8 mouse cellular contexts compared by ENCODE assay signal in genomic region chr8:71676803-71677202, GRCm38 (mm10). TPM values are rescaled to one million over a fixed set of nuclear protein-coding genes. Genes with fewer than 3 reads are reported as not detected.
DNase-seq lines count a peak whose midpoint lies in the region; ATAC-seq and TF ChIP-seq lines count a peak whose summit lies in the region.

No protein-coding gene starts in this region.

- H3K9ac ChIP-seq in heart, embryonic 13.5 days = peak overlapping the region; percentile 93
- H3K9ac ChIP-seq in hindbrain, embryonic 11.5 days (ENCODE audit: low read depth, low read length) = no peak overlapping the region

- peaks cover 5% of the 10 kb centered on the region; the same call in 1 of the 2 replicates for H3K36me3 ChIP-seq in heart, embryonic 13.5 days
- no peaks in the 10 kb centered on the region for H3K36me3 ChIP-seq in hindbrain, embryonic 11.5 days (ENCODE audit: control insufficient read depth, insufficient read depth, low read length)
- no peaks in the 10 kb centered on the region for H3K36me3 ChIP-seq in midbrain, embryonic 10.5 days

- H3K27me3 ChIP-seq in heart, embryonic 13.5 days (replicated peaks) = peaks cover 46% of the 10 kb centered on the region
- peaks cover 66% of the 10 kb centered on the region for H3K27me3 ChIP-seq in hindbrain, embryonic 11.5 days (ENCODE audit: control insufficient read depth, insufficient read depth, low read length)
- H3K27me3 ChIP-seq in midbrain, embryonic 10.5 days (ENCODE audit: low read depth, poor library complexity, severe bottlenecking) = peaks cover 86% of the 10 kb centered on the region

- no peak for TF ChIP-seq CTCF in bone marrow, adult 2 months (IDR thresholded peaks at IDR 0.05; ENCODE audit: control insufficient read depth, insufficient read depth, low read length)

- intact Hi-C loops in heart, postnatal 36 days (cut with DNase I) = loop anchor here (2.0 kb wide), 1 partner anchor 24 kb away; the partner anchor contains the start of gene B3gnt3
- intact Hi-C loops in left cerebral cortex, postnatal 4 days (cut with DNase I) = no loop called here

- peak overlapping the region; percentile 76 for H3K27ac ChIP-seq in heart, embryonic 13.5 days (replicated peaks)
- H3K27ac ChIP-seq in bone marrow, adult 2 months (ENCODE audit: control insufficient read depth, insufficient read depth, low read depth, low read length, poor library complexity) = peak overlapping the region; percentile 87; the same call in 1 of the 2 replicates
- no peak overlapping the region for H3K27ac ChIP-seq in hindbrain, embryonic 11.5 days (ENCODE audit: low read depth, low read length)
- H3K27ac ChIP-seq in midbrain, embryonic 10.5 days (replicated peaks) = 0 out of 2 replicates have a peak overlapping the region, but pooled peaks have one; percentile 79

- H3K4me3 ChIP-seq in heart, embryonic 13.5 days = peak overlapping the region; percentile 86
- peak overlapping the region; percentile 75 for H3K4me3 ChIP-seq in bone marrow, adult 2 months (replicated peaks; ENCODE audit: control insufficient read depth, low read depth, low read length)
- H3K4me3 ChIP-seq in hindbrain, embryonic 11.5 days (ENCODE audit: low read depth, low read length) = peak overlapping the region; percentile 42
- H3K4me3 ChIP-seq in midbrain, embryonic 10.5 days = peak overlapping the region; percentile 77

- H3K4me2 ChIP-seq in heart, embryonic 13.5 days = peak overlapping the region; percentile 87
- H3K4me2 ChIP-seq in hindbrain, embryonic 11.5 days (replicated peaks; ENCODE audit: low read depth, low read length) = peak overlapping the region; percentile 85; the same call in 1 of the 2 replicates

- ATAC-seq in heart, embryonic 13.5 days (ENCODE audit: extremely low read depth, insufficient number of reproducible peaks, low FRiP score, low TSS enrichment) = no peak
- ATAC-seq in hindbrain, embryonic 11.5 days (ENCODE audit: low FRiP score) = no peak
- no peak for ATAC-seq in monocyte, adult 5-6 weeks (replicated peaks; ENCODE audit: insufficient number of reproducible peaks, low FRiP score, low TSS enrichment, poor library complexity, severe bottlenecking)
- ATAC-seq in frontal cortex, adult (ENCODE audit: low TSS enrichment) = no peak

- peaks cover 45% of the 10 kb centered on the region for H3K4me1 ChIP-seq in heart, embryonic 13.5 days
- no peaks in the 10 kb centered on the region; the same call in 1 of the 2 replicates for H3K4me1 ChIP-seq in bone marrow, adult 2 months (ENCODE audit: control insufficient read depth, insufficient read depth, low read length)
- H3K4me1 ChIP-seq in hindbrain, embryonic 11.5 days (replicated peaks; ENCODE audit: control insufficient read depth, insufficient read depth, low read length) = no peaks in the 10 kb centered on the region; the same call in 1 of the 2 replicates
- peaks cover 35% of the 10 kb centered on the region for H3K4me1 ChIP-seq in midbrain, embryonic 10.5 days

- no peak for DNase-seq in heart, postnatal 36 days
- no peak for DNase-seq in hindbrain, embryonic 11.5 days (ENCODE audit: low spot score)
- no peak for DNase-seq in midbrain, embryonic 10.5 days (ENCODE audit: low spot score)
- DNase-seq in left cerebral cortex, postnatal 4 days = no peak

- 54% methylated on average over 9 of the region's 9 CpGs for WGBS in heart, embryonic 13.5 days
- WGBS in bone marrow, adult 2 months = 9% methylated on average over 9 of the region's 9 CpGs
- WGBS in hindbrain, embryonic 11.5 days = 49% methylated on average over 9 of the region's 9 CpGs
- WGBS in midbrain, embryonic 10.5 days = 46% methylated on average over 9 of the region's 9 CpGs

- H3K9me3 ChIP-seq in heart, embryonic 13.5 days = no peaks in the 10 kb centered on the region
- H3K9me3 ChIP-seq in hindbrain, embryonic 11.5 days (ENCODE audit: control insufficient read depth, low read length) = no peaks in the 10 kb centered on the region
- 0 out of 2 replicates have a peak, but pooled peaks cover 5% of the 10 kb centered on the region for H3K9me3 ChIP-seq in midbrain, embryonic 10.5 days (replicated peaks)

- TF ChIP-seq POLR2A in bone marrow, adult 2 months (IDR thresholded peaks at IDR 0.05; ENCODE audit: borderline replicate concordance, control insufficient read depth, low read depth, low read length) = no peak

RNA-seq across cellular contexts. Expression of gene Jak3, which starts 0.7 kb away (rescaled TPM):
- 7.6 and 7.7 TPM in 2 replicates for polyA plus RNA-seq in heart, embryonic 13.5 days (2015; fragmentation: Nextera tagmentation; extraction: Ambion mirVana)
- total RNA-seq in heart, postnatal 36 days (2021) = 1 to 10 TPM; 8.2 to 8.6 TPM
- polyA plus RNA-seq in bone marrow, adult 2 months (2011; ENCODE audit: insufficient read depth, insufficient read length, low replicate concordance, missing spikeins) = 7.5 and 15.6 TPM in 2 replicates
- polyA plus RNA-seq in hindbrain, embryonic 11.5 days (2014; fragmentation: Nextera tagmentation; extraction: Ambion mirVana) = 0.99 and 1.4 TPM in 2 replicates
- 2.8 and 3.7 TPM in 2 replicates for polyA plus RNA-seq in midbrain, embryonic 10.5 days (2016; fragmentation: Nextera tagmentation; extraction: Ambion mirVana)
- total RNA-seq in monocyte, adult 5-6 weeks (2017) = 7.1 to 25.6 TPM (median 11.2 TPM) in 3 replicates
- total RNA-seq in left cerebral cortex, postnatal 4 days (2021) = 1 to 10 TPM; 4.5 to 5.5 TPM

RNA-seq across cellular contexts. Expression of gene Unc13a, which starts 5.2 kb away (rescaled TPM):
- polyA plus RNA-seq in heart, embryonic 13.5 days (2015; fragmentation: Nextera tagmentation; extraction: Ambion mirVana) = 0.39 and 0.40 TPM in 2 replicates
- total RNA-seq in heart, postnatal 36 days (2021) = under 1 TPM; 0.49 to 0.64 TPM
- 0.18 TPM in 1 of 2 replicates, not detected in the other for polyA plus RNA-seq in bone marrow, adult 2 months (2011; ENCODE audit: insufficient read depth, insufficient read length, low replicate concordance, missing spikeins)
- polyA plus RNA-seq in hindbrain, embryonic 11.5 days (2014; fragmentation: Nextera tagmentation; extraction: Ambion mirVana) = 7.3 and 9.1 TPM in 2 replicates
- polyA plus RNA-seq in midbrain, embryonic 10.5 days (2016; fragmentation: Nextera tagmentation; extraction: Ambion mirVana) = 4.6 and 8.1 TPM in 2 replicates
- 0.21 to 0.97 TPM (median 0.29 TPM) in 3 replicates for total RNA-seq in monocyte, adult 5-6 weeks (2017)
- 100 to 1,000 TPM; 204 to 221 TPM for total RNA-seq in left cerebral cortex, postnatal 4 days (2021)

RNA-seq across cellular contexts. Expression of gene Insl3, which starts 12.2 kb away (rescaled TPM):
- 1.5 and 2.1 TPM in 2 replicates for polyA plus RNA-seq in heart, embryonic 13.5 days (2015; fragmentation: Nextera tagmentation; extraction: Ambion mirVana)
- 1 to 10 TPM; 3.8 to 4.7 TPM for total RNA-seq in heart, postnatal 36 days (2021)
- polyA plus RNA-seq in bone marrow, adult 2 months (2011; ENCODE audit: insufficient read depth, insufficient read length, low replicate concordance, missing spikeins) = 10.2 and 16.7 TPM in 2 replicates
- 0.35 and 0.37 TPM in 2 replicates for polyA plus RNA-seq in hindbrain, embryonic 11.5 days (2014; fragmentation: Nextera tagmentation; extraction: Ambion mirVana)
- 0.30 and 0.37 TPM in 2 replicates for polyA plus RNA-seq in midbrain, embryonic 10.5 days (2016; fragmentation: Nextera tagmentation; extraction: Ambion mirVana)
- total RNA-seq in monocyte, adult 5-6 weeks (2017) = 14.1 TPM in 1 of 3 replicates, not detected in the others
- total RNA-seq in left cerebral cortex, postnatal 4 days (2021) = 1 to 10 TPM in 1 of 2 experiments, under 1 TPM in 1; 0.70 to 1.6 TPM

RNA-seq across cellular contexts. Expression of gene B3gnt3, which starts 24.8 kb away (rescaled TPM):
- polyA plus RNA-seq in heart, embryonic 13.5 days (2015; fragmentation: Nextera tagmentation; extraction: Ambion mirVana) = 2.8 and 3.3 TPM in 2 replicates
- 1 to 10 TPM; 6.5 to 7.5 TPM for total RNA-seq in heart, postnatal 36 days (2021)
- polyA plus RNA-seq in bone marrow, adult 2 months (2011; ENCODE audit: insufficient read depth, insufficient read length, low replicate concordance, missing spikeins) = 1.3 and 2.3 TPM in 2 replicates
- 0.36 and 0.45 TPM in 2 replicates for polyA plus RNA-seq in hindbrain, embryonic 11.5 days (2014; fragmentation: Nextera tagmentation; extraction: Ambion mirVana)
- polyA plus RNA-seq in midbrain, embryonic 10.5 days (2016; fragmentation: Nextera tagmentation; extraction: Ambion mirVana) = 0.67 and 0.89 TPM in 2 replicates
- total RNA-seq in monocyte, adult 5-6 weeks (2017) = 0.29 to 0.75 TPM in 2 of 3 replicates, not detected in the other
- total RNA-seq in left cerebral cortex, postnatal 4 days (2021) = under 1 TPM; 0.22 to 0.36 TPM

RNA-seq across cellular contexts. Expression of gene Fcho1, which starts 48.7 kb away (rescaled TPM):
- 1.7 and 2.3 TPM in 2 replicates for polyA plus RNA-seq in heart, embryonic 13.5 days (2015; fragmentation: Nextera tagmentation; extraction: Ambion mirVana)
- 1 to 10 TPM in 1 of 2 experiments, under 1 TPM in 1; 0.56 to 1.2 TPM for total RNA-seq in heart, postnatal 36 days (2021)
- 79.3 and 144 TPM in 2 replicates for polyA plus RNA-seq in bone marrow, adult 2 months (2011; ENCODE audit: insufficient read depth, insufficient read length, low replicate concordance, missing spikeins)
- 13.6 and 15.0 TPM in 2 replicates for polyA plus RNA-seq in hindbrain, embryonic 11.5 days (2014; fragmentation: Nextera tagmentation; extraction: Ambion mirVana)
- polyA plus RNA-seq in midbrain, embryonic 10.5 days (2016; fragmentation: Nextera tagmentation; extraction: Ambion mirVana) = 17.7 and 25.4 TPM in 2 replicates
- 17.3 to 92.4 TPM (median 17.6 TPM) in 3 replicates for total RNA-seq in monocyte, adult 5-6 weeks (2017)
- total RNA-seq in left cerebral cortex, postnatal 4 days (2021) = 100 to 1,000 TPM; 153 to 162 TPM
